Mouse (Mus musculus): Measurements from ENCODE around the gene Il12rb1.

Il12rb1 gene

GRCm38 (mm10) chr8:70808239-70808638 is at the start of gene Il12rb1:
Gene Il12rb1, plus strand, starts transcription at chr8:70808449.
- no peak for DNase-seq (ENCODE audit: low read depth)

GRCm38 (mm10) chr8:70758616-70759561 is 49.4 kb upstream of the Il12rb1 start:
- DNase-seq (ENCODE audit: low read depth): no peak

- no peak for DNase-seq (ENCODE audit: low read depth)
Observed at GRCm38 (mm10) chr8:70760350-70760749, 47.9 kb upstream of the Il12rb1 start.

GRCm38 (mm10) chr8:70760775-70761406 is 47.4 kb upstream of the Il12rb1 start, which contains the start of gene Mpv17l2:
Gene Mpv17l2, minus strand, starts transcription at chr8:70760946.
- peak; percentile 96 for DNase-seq (ENCODE audit: low read depth)

GRCm38 (mm10) chr8:70762118-70762517 is 46.1 kb upstream of the Il12rb1 start:
- DNase-seq (ENCODE audit: low read depth): no peak

GRCm38 (mm10) chr8:70763354-70763753 is 44.9 kb upstream of the Il12rb1 start:
- DNase-seq (ENCODE audit: low read depth): no peak

GRCm38 (mm10) chr8:70764026-70764425 is 44.2 kb upstream of the Il12rb1 start:
- DNase-seq (ENCODE audit: low read depth): no peak

GRCm38 (mm10) chr8:70764676-70765075 is 43.6 kb upstream of the Il12rb1 start:
- no peak for DNase-seq (ENCODE audit: low read depth)

GRCm38 (mm10) chr8:70765329-70765728 is 42.9 kb upstream of the Il12rb1 start:
- DNase-seq (ENCODE audit: low read depth): no peak

GRCm38 (mm10) chr8:70765838-70766570 is 42.2 kb upstream of the Il12rb1 start:
- DNase-seq (ENCODE audit: low read depth): no peak

GRCm38 (mm10) chr8:70766571-70767440 is 41.4 kb upstream of the Il12rb1 start:
- DNase-seq (ENCODE audit: low read depth): no peak

GRCm38 (mm10) chr8:70767503-70767902 is 40.7 kb upstream of the Il12rb1 start:
- no peak for DNase-seq (ENCODE audit: low read depth)

- DNase-seq (ENCODE audit: low read depth): no peak
Observed at GRCm38 (mm10) chr8:70768231-70768776, 39.9 kb upstream of the Il12rb1 start.

GRCm38 (mm10) chr8:70768956-70769355 is 39.3 kb upstream of the Il12rb1 start:
- no peak for DNase-seq (ENCODE audit: low read depth)

GRCm38 (mm10) chr8:70769359-70769758 is 38.9 kb upstream of the Il12rb1 start:
- peak; percentile 97 for DNase-seq (ENCODE audit: low read depth)

GRCm38 (mm10) chr8:70769858-70770257 is 38.4 kb upstream of the Il12rb1 start:
- no peak for DNase-seq (ENCODE audit: low read depth)

GRCm38 (mm10) chr8:70770748-70771147 is 37.5 kb upstream of the Il12rb1 start:
- DNase-seq (ENCODE audit: low read depth): no peak

GRCm38 (mm10) chr8:70771217-70771616 is 37.0 kb upstream of the Il12rb1 start:
- DNase-seq (ENCODE audit: low read depth): no peak

GRCm38 (mm10) chr8:70772075-70772474 is 36.2 kb upstream of the Il12rb1 start:
- no peak for DNase-seq (ENCODE audit: low read depth)

- no peak for DNase-seq (ENCODE audit: low read depth)
Observed at GRCm38 (mm10) chr8:70772890-70773289, 35.4 kb upstream of the Il12rb1 start.

- no peak for DNase-seq (ENCODE audit: low read depth)
Observed at GRCm38 (mm10) chr8:70773410-70773809, 34.8 kb upstream of the Il12rb1 start.

Measured in c-Kit-positive CD71-negative TER-119-negative erythroid progenitor cells, embryonic 14.5 days (primary cell).